Mouse (Mus musculus) megakaryocyte, adult 5-6 weeks (primary cell): ENCODE data around the gene Gapdh. TPM values are rescaled to one million over a fixed set of nuclear protein-coding genes. Genes with fewer than 3 reads are reported as not detected.
A peak's percentile ranks its signal among the peaks of the same experiment; 100 is the strongest.
"Not testable (repeated sequence)": the region's sequence is repeated elsewhere in the genome, so short reads cannot be mapped to it uniquely, and the experiment has no call there.

Experiments
- ATAC-seq: 2 replicates; pipeline ENCODE4 v1.8.0; 2016; ENCODE audit warnings: mild to moderate bottlenecking, inconsistent platforms; ENCODE audit not compliant: poor library complexity, severe bottlenecking
- total RNA-seq, 2 experiments: library from RNA; stranded (forward) in 1 of 2; stranded (reverse) in 1 of 2; fragments of 153-499, 151-499 nt in 1 of 2; fragments of 221-1000, 200-1000 nt in 1 of 2; gene quantifications; 2 replicates each; pipeline versions ENCODE4 v1.2.3 to v1.2.4; 2015 to 2017

Gene Gapdh
- total RNA-seq, 2 experiments from 2014 or later: 1,070 to 2,892 TPM

DNA sequence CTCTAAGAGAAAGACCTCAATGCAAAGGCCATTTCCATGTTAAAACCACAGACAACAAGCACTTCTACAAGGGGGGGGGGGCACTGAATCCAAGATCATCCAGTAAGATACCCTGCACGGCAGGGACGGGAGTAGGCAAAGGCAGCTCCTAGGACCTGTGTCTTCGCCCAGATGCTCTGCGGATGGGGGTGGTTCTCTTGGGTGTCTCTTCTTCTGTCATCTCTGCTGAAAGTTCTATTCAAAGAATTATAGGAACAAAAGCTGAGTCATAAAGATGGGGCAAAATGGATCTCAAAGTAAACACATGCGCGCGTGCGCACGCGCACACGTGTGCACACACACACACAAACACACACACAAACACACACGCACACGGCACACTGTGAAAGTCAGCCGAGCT is 1.8 kb upstream of the Gapdh start:
- ATAC-seq: no peak

DNA sequence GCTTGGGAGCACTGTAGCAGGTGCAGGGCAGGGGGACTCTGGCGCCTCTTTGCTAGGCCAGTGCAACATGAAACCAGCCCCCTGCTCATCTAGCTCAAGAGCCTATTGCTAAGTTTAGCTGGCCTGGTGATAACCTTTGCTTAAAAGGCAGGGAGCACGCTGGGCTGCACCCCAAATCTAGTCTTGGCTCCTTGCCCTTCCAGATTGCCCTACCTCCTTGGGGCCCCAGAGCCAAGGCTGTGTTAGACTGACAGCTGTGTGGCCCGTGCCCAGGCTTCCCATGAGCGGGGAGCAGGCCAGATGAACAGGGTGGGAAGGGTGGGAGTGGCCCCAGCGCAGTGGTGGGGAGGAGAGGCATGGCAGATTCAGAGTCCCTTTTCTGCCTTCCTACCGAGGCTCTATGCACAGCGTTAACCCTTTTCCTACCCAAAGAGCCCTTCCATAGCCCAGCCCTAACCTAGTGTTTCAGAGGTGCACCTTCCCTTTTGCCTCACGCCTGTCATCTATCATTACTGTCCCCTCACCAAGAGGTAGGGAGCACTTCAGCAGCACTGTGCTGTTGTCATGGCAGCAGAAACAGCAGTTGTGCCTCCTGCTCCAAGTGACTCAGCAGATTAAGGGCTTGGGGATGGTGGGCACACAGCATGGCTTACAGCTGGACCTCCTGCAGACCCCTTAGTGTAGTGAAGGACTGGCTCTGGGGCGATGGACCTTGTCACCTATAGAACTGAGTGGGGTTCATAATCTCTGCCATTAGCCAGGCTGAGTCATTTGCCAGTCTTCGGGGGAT is 789 bp upstream of the Gapdh start:
- no peak for ATAC-seq

- peak; percentile 77 for ATAC-seq
Observed at GRCm38 (mm10) chr6:125165328-125165891, 857 bp downstream of the Gapdh start.

GRCm38 (mm10) chr6:125164672-125165327 is 1.5 kb downstream of the Gapdh start:
- peak; percentile 51 for ATAC-seq

- peak; percentile 26 for ATAC-seq
Observed at GRCm38 (mm10) chr6:125163801-125164657, 2.2 kb downstream of the Gapdh start.

GRCm38 (mm10) chr6:125162615-125163305 is 3.5 kb downstream of the Gapdh start:
- ATAC-seq: not testable (repeated sequence)

DNA sequence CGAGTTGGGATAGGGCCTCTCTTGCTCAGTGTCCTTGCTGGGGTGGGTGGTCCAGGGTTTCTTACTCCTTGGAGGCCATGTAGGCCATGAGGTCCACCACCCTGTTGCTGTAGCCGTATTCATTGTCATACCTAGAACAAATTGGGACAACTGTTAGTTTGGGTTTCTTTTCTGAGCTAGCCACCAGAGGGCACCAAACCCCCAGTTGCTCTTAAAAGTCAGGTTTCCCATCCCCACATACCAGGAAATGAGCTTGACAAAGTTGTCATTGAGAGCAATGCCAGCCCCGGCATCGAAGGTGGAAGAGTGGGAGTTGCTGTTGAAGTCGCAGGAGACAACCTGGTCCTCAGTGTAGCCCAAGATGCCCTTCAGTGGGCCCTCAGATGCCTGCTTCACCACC is 4.3 kb downstream of the Gapdh start:
- ATAC-seq: not testable (repeated sequence)

- no peak for ATAC-seq
Observed at GRCm38 (mm10) chr6:125160854-125161760, 5.2 kb downstream of the Gapdh start.

- ATAC-seq: no peak
Observed at GRCm38 (mm10) chr6:125160558-125160853, 5.8 kb downstream of the Gapdh start.

- ATAC-seq: no peak
Observed at GRCm38 (mm10) chr6:125159773-125160557, 6.3 kb downstream of the Gapdh start.

DNA sequence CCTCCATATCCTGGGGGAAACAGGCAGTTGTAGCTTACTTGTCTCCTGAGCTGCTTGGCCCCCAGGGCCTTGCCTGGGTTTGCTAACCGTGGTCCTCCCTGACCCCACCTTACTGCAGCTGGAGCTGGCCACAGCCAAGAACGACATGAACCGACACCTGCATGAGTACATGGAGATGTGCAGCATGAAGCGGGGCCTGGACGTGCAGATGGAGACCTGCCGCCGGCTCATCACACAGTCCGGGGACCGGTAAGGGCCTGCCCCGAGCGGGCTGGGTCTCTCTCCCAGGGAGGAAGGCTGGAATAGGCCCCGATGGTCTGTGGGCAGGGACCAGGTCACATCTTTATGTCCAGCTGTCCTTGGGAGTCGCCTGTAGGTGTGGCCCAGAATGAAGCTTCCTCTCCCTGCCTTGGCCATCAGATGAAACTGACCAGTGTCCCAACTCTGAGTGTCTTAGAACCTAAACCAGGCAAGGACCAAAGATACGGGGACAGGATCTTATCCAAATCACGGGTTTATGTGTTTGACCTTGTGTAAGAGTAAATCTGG is 7.2 kb downstream of the Gapdh start:
- no peak for ATAC-seq

DNA sequence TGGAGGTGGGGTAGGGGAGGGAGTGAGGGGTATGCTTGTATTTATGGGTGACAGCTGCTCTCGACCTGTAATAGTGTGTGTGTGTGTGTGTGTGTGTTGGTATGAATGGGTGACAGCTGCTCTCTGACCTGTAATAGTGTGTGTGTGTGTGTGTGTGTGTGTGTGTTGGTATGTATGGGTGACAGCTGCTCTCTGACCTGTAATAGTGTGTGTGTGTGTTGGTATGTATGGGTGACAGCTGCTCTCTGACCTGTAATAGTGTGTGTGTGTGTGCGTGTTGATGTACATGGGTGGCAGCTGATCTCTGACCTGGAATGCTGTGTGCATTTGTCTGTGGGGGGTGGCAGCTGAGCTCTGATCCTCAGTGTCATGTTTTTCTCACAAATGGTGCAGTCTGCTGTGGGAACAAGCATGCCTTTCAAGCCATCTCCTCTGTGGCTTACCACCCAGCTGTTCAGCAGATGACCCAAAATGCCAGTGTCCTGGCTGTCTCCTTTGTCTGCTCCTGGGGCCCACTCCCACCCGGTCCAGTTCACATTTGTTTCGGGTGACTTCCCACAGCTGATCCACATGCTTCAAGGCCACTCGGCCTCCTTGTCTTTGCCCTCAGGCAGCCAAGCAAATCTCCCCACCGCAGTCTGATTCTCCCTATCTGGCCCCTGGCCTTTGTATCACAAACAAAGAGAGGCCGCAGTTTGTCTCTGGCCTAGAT is 9.2 kb downstream of the Gapdh start:
- ATAC-seq: no peak

- no peak for ATAC-seq
Observed at GRCm38 (mm10) chr6:125156491-125156890, 9.8 kb downstream of the Gapdh start.

DNA sequence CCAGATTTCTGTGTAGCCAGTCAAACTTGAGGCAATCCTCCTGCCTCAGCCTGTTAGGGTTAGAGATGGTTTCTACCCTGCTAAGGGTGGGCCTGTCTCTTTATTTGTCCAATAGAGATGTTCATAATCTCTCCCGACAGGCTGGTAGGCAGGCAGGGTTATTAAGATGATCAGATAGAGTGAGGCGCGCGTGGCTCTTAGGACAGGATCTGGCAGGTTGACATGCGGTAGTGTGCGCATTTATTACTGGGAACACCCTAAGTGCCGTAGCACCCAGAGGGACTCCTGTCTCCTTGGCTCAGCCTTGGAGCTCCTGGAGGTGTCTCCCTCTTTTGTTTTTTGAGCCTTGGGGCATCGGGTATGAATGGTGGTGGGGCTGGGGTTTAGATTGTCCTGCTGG is 11.0 kb downstream of the Gapdh start:
- ATAC-seq: no peak

DNA sequence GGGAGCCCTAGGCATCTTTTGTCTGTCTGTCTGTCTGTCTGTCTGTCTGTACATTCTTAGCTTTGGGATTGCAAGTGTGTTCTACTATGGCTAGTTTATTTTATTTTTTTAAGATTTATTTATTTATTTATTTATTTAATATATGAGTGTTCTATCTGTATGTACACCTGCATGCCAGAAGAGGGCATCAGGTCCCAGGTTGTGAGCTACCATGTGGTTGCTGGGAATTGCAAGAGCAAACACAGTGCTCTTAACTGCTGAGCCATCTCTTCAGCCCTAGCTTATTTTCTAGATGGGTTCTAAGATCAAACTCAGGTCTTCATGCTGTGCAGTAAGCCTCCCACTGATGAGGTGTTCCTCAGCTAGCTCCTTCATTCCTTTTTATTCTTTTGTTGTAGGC is 11.7 kb downstream of the Gapdh start:
- ATAC-seq: no peak

DNA sequence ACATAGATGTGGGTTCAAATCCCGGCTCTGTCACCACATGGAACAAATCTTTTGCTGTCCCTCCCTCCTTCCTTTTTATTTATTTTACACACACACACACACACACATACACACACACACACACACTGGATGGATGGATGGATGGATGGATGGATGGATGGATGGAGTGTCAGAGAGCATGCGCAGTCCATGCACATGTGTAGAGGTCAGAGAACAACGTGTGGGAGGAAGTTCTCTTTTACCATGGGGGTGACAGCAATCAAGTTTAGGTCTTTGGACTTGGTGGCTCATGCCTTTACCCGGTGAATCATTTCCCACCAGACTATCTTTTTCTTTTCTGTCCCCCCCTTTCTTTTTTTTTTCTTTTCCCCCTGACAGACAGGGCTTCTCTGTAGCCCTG is 12.6 kb downstream of the Gapdh start:
- ATAC-seq: no peak

DNA sequence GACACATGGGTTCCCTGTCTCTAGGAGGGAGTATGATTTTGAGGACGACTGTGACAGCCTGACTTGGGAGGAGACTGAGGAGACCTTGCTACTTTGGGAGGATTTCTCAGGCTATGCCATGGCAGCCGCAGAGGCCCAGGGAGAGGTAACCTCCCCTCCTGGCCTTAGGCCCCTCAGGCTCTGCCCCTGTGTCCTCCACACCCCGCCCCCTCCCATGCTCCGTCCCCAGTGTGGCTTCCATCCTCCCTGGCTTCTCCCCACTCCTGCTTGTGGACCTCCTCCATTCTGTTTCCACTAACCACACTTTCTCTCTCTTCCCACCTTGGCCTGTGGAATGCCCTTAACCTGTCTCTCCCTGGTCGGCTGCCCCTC is 13.3 kb downstream of the Gapdh start:
- no peak for ATAC-seq
